Mouse (Mus musculus) v-Abl transformed pro-B cells (cell line): ENCODE data around the gene Pdia5.

Source experiments
- in situ Hi-C, 2 experiments: fragments of 400-800 bp; cut with MboI; formaldehyde crosslinking; loops; one replicate each; pipeline ENCODE4 v1.15.1; 2025; ENCODE audit not compliant: unreplicated experiment in 2 of 2

Pdia5 gene

DNA sequence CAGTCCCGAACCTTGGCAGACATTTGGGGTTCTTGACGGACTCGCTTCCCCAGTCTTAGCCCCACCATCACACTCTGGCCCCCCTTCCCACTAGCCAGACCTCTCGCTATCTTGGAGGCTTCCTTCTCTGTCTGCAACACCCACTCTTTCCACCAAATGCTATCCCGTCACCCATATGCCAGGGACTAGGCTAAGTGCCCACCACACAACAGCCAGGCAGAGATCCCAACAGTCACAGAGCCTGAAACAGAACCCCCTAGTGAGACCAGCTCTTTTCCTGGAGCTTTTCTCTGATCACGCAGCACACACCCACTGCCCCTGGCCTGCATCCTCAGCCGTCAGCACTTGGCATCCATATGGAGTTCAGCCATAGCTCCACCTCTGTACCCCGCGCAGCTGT, 5.0 kb downstream of the Pdia5 start:
- in situ Hi-C loops = no loop called here

- in situ Hi-C loops = no loop called here
Measured at GRCm38 (mm10) chr16:35484526-35485233, 6.0 kb downstream of the Pdia5 start.

GRCm38 (mm10) chr16:35484105-35484504, 6.6 kb downstream of the Pdia5 start:
- in situ Hi-C loops = no loop called here

- in situ Hi-C loops = no loop called here
Measured at GRCm38 (mm10) chr16:35479301-35479700, 11.4 kb downstream of the Pdia5 start.

GRCm38 (mm10) chr16:35477273-35477672, 13.4 kb downstream of the Pdia5 start:
- in situ Hi-C loops = no loop called here

DNA sequence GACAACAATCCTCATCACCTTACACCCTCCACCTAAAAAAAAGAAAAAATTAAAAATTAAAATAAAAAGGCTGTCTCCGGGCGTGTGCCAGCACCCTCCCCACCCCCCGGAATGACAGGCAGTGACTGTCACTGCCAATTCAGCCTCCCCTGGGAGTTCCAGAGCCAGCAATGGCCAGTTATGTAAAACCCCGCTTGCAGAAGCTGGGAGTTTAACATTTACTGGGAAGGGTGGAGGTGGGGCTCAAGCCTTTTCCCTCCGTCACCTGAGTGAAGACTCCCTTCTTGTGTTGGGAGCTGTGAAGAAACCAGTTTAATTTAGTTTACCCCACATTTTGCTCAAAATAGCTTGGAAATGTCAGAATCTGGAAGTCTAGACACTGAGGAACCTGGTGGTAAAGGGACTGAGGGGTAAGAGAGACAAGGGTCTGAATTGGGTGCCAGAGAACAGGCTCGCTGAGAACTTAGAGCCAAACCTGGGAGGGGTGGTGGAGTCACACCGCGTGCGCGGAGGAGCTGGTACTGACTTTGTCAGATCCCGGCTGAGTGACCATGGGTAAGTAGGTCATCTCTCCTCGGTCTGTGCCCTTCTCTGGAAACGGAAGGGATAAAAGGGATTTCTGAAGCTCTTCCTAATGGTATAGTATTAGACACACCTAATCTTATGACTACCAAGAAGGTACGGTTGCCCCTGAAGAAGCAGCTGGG, 18.0 kb downstream of the Pdia5 start:
- in situ Hi-C loops = no loop called here

DNA sequence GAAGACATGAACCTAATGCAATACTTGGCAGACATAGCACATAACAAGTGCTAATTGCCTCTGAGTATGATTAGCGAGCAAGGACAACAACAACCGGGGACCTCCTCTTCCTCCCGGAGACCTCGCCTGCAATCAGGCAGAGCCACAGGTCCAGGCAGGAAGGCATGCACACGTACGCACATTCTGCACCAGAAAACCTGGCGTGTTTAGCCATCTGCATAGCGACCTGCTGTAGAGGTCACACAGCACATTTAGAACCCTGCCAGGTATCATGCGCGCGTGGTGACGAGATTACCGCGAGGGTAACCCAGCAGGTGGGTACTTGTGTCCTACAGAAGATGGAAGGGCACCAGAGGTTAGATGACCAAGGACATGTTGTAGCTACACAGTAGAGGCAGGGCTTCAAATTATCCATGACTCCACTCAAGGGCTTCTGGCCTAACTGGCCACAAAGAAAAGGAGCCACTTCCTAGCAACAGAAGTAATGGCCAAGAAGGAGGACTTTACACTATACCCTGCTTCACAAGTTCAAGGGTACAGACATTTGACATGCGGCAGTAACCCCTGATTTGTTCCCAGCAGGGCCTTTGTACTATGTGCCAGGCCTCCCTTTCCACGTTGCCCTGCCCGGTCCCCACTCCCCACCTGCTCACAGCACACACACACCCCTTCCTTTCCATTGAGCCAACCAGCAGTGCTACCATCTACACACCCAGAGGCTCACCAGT, 18.7 kb downstream of the Pdia5 start:
- in situ Hi-C loops = no loop called here

- in situ Hi-C loops = no loop called here
Measured at GRCm38 (mm10) chr16:35470983-35471382, 19.7 kb downstream of the Pdia5 start.

GRCm38 (mm10) chr16:35470096-35470495, 20.6 kb downstream of the Pdia5 start:
- in situ Hi-C loops = no loop called here

DNA sequence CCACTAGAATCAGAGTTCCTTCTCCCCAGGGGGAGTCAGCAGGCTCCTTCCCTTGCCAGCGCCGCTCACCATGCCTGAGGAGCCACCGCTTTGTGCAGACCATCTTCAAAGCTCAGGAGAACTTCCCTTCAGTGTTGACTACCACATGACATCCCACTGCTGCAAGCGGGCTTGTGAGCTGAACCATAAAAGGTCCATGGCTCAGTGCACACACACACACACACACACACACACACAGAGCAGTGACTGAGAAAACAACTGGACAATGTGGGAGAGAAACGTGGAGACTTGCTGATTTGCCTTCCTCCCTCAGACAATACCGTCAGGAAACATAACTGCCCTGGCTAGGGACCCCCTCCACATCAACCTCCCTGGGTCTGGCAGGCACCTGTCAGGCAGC, 21.7 kb downstream of the Pdia5 start:
- in situ Hi-C loops = no loop called here

GRCm38 (mm10) chr16:35467044-35467443, 23.6 kb downstream of the Pdia5 start:
- in situ Hi-C loops = no loop called here

DNA sequence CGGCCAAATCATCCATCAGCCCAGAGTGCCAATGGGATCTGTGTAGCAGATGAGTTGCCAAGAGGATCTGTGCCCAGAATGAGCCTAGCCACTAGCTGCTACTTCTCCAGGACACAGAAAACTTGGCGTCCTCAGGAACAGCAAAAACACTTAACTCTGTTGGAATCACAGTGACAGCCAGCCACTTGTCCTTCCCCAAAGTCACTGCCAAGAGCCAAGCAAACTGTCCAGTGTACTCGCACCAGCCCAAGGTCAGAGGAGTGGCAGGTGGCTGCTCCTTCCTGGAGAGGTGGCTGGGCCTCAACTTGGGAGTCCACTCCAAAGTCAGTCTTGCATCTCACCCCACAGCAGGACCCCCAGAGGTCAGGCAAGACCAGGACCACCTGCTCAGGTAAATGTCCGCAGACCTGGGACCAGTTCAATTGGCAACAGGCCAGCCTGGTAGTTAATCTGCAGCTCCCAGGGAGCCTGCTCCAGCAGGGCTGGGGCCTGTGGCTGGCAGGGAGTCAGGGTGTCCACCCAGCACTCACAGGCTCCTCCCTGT, 24.8 kb downstream of the Pdia5 start:
- in situ Hi-C loops = no loop called here

- in situ Hi-C loops = no loop called here
Measured at GRCm38 (mm10) chr16:35464686-35465308, 25.9 kb downstream of the Pdia5 start.

- in situ Hi-C loops = no loop called here
Measured at GRCm38 (mm10) chr16:35463708-35464107, 27.0 kb downstream of the Pdia5 start.

- in situ Hi-C loops = no loop called here
Measured at GRCm38 (mm10) chr16:35462955-35463354, 27.7 kb downstream of the Pdia5 start.

DNA sequence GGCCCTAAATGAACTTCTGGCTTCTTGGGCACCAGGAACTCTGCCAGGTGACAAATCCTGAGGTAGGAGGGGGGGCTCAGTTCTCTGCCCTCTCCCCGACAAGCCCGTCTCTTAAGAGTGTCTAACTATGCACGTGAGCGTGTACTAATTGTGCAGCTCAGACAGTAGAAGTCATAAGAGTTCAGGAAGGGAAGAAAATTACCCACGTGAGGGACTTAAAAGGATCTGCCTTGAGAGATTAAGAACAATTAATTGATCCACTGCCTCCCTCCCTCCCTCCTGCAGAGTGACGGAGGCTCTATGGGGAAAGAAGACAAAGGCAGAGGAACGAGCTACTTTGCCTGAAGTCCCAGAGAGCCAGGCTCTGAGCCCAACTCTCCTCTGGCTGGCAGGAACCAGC, 31.1 kb downstream of the Pdia5 start:
- in situ Hi-C loops = no loop called here

DNA sequence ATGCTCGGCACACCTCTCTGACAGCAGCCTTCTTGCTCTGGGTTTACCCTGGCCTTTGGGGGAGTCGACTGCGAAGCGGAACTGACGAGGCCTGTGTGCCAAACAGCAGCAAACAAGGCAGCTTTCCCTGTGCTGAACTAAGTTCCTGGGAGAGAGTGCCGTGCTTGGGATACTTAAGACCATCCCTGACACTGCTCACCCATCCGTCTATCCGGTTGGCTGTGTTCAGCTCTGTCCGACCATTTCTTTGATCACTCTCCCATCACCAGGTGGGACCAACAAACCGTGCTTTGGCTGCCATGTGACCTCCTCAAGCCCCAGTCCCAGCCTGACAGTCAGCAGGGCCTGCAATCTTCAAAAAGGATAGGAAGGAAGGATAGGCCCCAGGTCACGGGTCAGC, 32.4 kb downstream of the Pdia5 start:
- in situ Hi-C loops = no loop called here

GRCm38 (mm10) chr16:35457488-35457887, 33.2 kb downstream of the Pdia5 start:
- in situ Hi-C loops = no loop called here

- in situ Hi-C loops = no loop called here
Measured at GRCm38 (mm10) chr16:35457011-35457419, 33.7 kb downstream of the Pdia5 start.

GRCm38 (mm10) chr16:35456305-35456704, 34.4 kb downstream of the Pdia5 start:
- in situ Hi-C loops = no loop called here

- in situ Hi-C loops = no loop called here
Measured at GRCm38 (mm10) chr16:35455822-35456221, 34.9 kb downstream of the Pdia5 start.
